13 mouse cellular contexts compared by ENCODE assay signal in the genomic region with DNA sequence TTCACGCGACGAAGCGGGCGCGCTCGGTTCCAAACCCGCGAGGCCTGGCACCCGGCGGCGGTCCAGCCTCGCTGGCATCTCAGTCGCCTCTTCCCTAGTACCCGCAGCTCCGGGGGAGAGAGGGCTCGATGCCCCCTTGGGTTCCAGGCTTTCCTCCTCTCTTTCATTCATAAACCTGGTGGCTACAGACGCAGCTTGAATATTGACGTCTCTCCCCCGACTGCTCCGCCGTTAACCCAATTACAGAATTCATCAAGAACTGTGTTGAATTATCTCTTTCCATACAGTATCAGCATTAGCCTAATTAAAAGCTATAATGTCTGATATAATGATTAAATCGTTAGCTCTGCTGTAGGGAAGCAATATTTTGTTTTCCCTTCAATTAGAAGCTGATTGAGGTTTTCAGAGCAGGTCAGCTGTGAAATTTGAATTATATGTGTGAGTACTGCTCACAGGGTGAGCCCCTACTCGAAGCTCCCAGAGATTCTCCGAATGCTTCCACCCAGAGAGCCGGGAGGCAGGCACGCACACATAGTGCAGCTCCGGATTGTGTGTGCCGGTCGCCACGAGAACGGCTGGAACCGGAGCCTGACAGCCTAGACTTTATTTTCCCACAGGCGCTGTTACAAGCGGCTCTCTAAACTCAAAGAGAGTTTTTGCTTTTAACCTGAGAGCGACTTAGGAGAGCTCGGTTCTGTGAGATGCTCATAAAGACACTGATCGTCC. TPM values are rescaled to one million over a fixed set of nuclear protein-coding genes. Genes with fewer than 3 reads are reported as not detected.
DNase-seq lines count a peak whose midpoint lies in the region; ATAC-seq and TF ChIP-seq lines count a peak whose summit lies in the region.
"Had no signal": no experiment of that assay in that cellular context is flagged by ENCODE, and none has a peak within 500 bp of the region (broad histone marks: within the 10 kb centered on the region; RNA-seq: fewer than 3 reads in every experiment).

No protein-coding gene starts in this region.

- intact Hi-C loops in gastrocnemius, postnatal 36 days (cut with DNase I): no loop called here

- H3K27ac ChIP-seq in forebrain, embryonic 15.5 days (replicated peaks): peak overlapping the region; percentile 97
- H3K27ac ChIP-seq in midbrain, embryonic 12.5 days (replicated peaks): no peak overlapping the region
- H3K27ac ChIP-seq: embryonic facial prominence, embryonic 13.5 days; limb, embryonic 13.5 days had no signal

- 0 out of 2 replicates have a peak overlapping the region, but pooled peaks have one; percentile 17 for H3K4me3 ChIP-seq in E14TG2a.4 (replicated peaks; ENCODE audit: low read length)
- peak overlapping the region; percentile 57 for H3K4me3 ChIP-seq in forebrain, embryonic 15.5 days
- H3K4me3 ChIP-seq in midbrain, embryonic 12.5 days: peak overlapping the region; percentile 21; the same call in 1 of the 2 replicates
- H3K4me3 ChIP-seq: embryonic facial prominence, embryonic 13.5 days; limb, embryonic 13.5 days had no signal

- no peaks in the 10 kb centered on the region for H3K9me3 ChIP-seq in E14TG2a.4 (ENCODE audit: low read length)
- no peaks in the 10 kb centered on the region for H3K9me3 ChIP-seq in forebrain, embryonic 15.5 days
- H3K9me3 ChIP-seq in midbrain, embryonic 12.5 days: no peaks in the 10 kb centered on the region
- H3K9me3 ChIP-seq: embryonic facial prominence, embryonic 13.5 days; limb, embryonic 13.5 days had no signal

- peaks cover 94% of the 10 kb centered on the region for H3K27me3 ChIP-seq in E14TG2a.4 (ENCODE audit: insufficient read depth, low read length)
- peaks cover 37% of the 10 kb centered on the region for H3K27me3 ChIP-seq in forebrain, embryonic 15.5 days
- peaks cover 84% of the 10 kb centered on the region for H3K27me3 ChIP-seq in midbrain, embryonic 12.5 days

- H3K4me1 ChIP-seq in E14TG2a.4 (replicated peaks; ENCODE audit: low read depth, low read length): peaks cover 46% of the 10 kb centered on the region
- peaks cover 79% of the 10 kb centered on the region for H3K4me1 ChIP-seq in forebrain, embryonic 15.5 days
- peaks cover 66% of the 10 kb centered on the region for H3K4me1 ChIP-seq in midbrain, embryonic 12.5 days

- no peak for TF ChIP-seq CTCF in E14TG2a.4 (conservative IDR thresholded peaks at IDR 0.05; ENCODE audit: low read length)

- H3K9ac ChIP-seq in forebrain, embryonic 15.5 days (replicated peaks): peak overlapping the region; percentile 50
- peak overlapping the region; percentile 43; the same call in 1 of the 2 replicates for H3K9ac ChIP-seq in midbrain, embryonic 12.5 days (replicated peaks)
- H3K9ac ChIP-seq: embryonic facial prominence, embryonic 13.5 days; limb, embryonic 13.5 days had no signal

- DNase-seq in ES-CJ7 (ENCODE audit: low read depth, low spot score): peak; percentile 31
- no peak for DNase-seq in cerebellum, postnatal 36 days
- no peak for DNase-seq in gastrocnemius, postnatal 36 days
- DNase-seq in layer of hippocampus, adult 11-12 months (ENCODE audit: low spot score): no peak
- DNase-seq: gastrocnemius, postnatal 10 days had no signal

- ATAC-seq in forebrain, embryonic 15.5 days (replicated peaks): no peak
- no peak for ATAC-seq in midbrain, embryonic 12.5 days (ENCODE audit: low FRiP score, low read depth)
- ATAC-seq: lung, postnatal 0 days had no signal

- peak overlapping the region; percentile 90 for H3K4me2 ChIP-seq in forebrain, embryonic 15.5 days (replicated peaks)
- H3K4me2 ChIP-seq in midbrain, embryonic 12.5 days (replicated peaks): peak overlapping the region; percentile 35
- H3K4me2 ChIP-seq: embryonic facial prominence, embryonic 13.5 days; limb, embryonic 13.5 days had no signal

- H3K36me3 ChIP-seq in E14TG2a.4 (ENCODE audit: insufficient read depth, low read length): no peaks in the 10 kb centered on the region
- no peaks in the 10 kb centered on the region for H3K36me3 ChIP-seq in forebrain, embryonic 15.5 days
- H3K36me3 ChIP-seq in midbrain, embryonic 12.5 days: no peaks in the 10 kb centered on the region
- H3K36me3 ChIP-seq: embryonic facial prominence, embryonic 13.5 days; limb, embryonic 13.5 days had no signal

- 2% methylated on average over 38 of the region's 38 CpGs for WGBS in forebrain, embryonic 15.5 days
- WGBS in midbrain, embryonic 12.5 days: under 1% methylated on average over 38 of the region's 38 CpGs

RNA-seq across cellular contexts. Expression of a gene that starts 4.3 kb away (rescaled TPM):
- 6.8 and 7.0 TPM in 2 replicates for polyA plus RNA-seq in forebrain, embryonic 15.5 days (2015; fragmentation: Nextera tagmentation; extraction: Ambion mirVana)
- polyA plus RNA-seq in midbrain, embryonic 12.5 days (2016; fragmentation: Nextera tagmentation; extraction: Ambion mirVana): 6.5 and 8.4 TPM in 2 replicates
- total RNA-seq in gastrocnemius, postnatal 36 days (2021): not detected
- total RNA-seq: heart, postnatal 25 days had no signal
- polyA plus RNA-seq: embryonic facial prominence, embryonic 13.5 days; large intestine, adult 2 months; limb, embryonic 13.5 days; lung, postnatal 0 days had no signal
